Mouse (Mus musculus) mouse embryonic stem cell (cell line): ENCODE data around the gene H6pd.

Source experiments
- in situ Hi-C, 2 experiments: fragments of 300-500 bp; cut with MboI; formaldehyde crosslinking; loops; 1 replicate in 1 of 2; 3 replicates in 1 of 2; pipeline ENCODE4 v1.14.3; 2019 to 2020; ENCODE audit warnings: low sequenced_read_pairs in 2 of 2, low pct_unique_long_range_greater_than_20kb in 1 of 2, mixed read lengths in 1 of 2; ENCODE audit not compliant: unreplicated experiment in 1 of 2

H6pd gene

DNA sequence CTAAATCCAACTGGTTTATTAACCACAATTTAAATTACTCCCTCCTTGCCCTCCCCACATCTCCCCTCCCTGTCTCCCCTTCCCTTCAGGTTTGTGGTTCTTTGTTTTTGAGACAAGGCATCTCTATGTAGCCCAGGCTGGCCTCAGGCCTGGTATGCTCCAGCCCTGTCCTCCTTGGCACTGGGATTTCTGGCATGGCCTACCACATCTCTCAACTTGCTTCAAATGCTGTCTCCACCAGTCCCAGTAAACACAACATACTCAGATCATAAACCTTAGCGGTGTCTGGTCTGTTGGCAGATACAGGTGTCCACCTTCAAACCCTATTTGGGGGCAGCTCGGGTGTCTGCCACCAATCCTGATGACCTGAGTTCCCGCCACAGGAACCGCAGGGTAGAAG is 5.2 kb downstream of the H6pd start:
- in situ Hi-C loops, result no loop called here

DNA sequence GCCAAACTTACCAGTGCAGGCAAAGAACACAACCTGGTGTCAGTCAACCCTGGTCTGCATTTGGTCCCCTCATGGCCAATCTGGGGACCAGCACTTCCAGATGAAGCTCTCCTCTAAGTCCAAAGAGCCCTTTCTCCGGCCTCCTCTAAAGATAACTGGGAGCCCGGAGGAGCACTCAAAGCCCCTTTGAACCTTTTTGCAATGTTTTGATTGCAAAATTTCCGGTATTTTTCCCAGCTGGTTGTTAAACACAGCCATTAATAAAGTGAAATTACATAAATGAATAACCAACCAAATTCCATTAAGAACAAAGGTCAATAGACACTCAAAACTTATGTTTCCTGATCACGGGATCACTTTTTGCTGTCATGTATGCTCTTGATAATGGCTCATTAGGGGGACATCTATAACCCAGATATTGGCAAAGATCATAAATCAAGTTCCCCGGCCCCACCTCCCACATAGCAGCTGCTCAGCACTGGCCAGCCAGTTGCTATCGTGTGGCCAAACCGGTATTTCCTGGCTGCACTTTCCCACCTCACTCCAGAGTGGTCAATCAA is 5.7 kb downstream of the H6pd start:
- in situ Hi-C loops, result no loop called here

GRCm38 (mm10) chr4:150002021-150002528 is 6.7 kb downstream of the H6pd start:
- in situ Hi-C loops, result no loop called here

- in situ Hi-C loops, result no loop called here
Measured at GRCm38 (mm10) chr4:150001221-150001860, 7.5 kb downstream of the H6pd start.

DNA sequence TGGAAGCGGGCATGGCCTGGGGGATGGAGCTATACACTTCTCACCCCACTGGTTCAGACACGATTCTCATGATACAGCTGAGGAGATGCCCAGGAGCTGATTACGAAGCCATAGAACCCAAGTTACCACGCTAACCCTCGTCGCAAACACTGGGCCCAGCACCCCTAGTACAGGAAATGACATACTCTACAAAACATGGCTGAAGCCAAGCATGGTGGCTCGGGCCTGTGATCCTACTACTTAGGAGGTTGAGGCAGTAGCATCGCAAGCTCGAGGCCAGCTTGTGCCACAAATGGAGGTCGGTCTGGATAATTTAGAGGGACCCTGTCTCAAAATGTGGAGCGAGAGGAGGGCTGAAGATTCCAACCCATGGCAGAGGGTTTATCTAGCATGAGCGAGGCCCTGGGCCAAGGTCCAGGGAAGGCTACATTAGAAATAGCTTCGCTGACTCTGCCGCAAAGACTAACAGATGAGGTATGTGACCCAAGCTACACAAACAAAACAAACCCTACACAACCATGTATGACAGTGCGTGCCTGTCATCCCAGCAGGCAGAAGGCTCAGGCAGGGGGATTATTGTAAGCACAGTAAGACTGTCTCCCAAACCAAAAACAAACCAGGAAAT is 8.8 kb downstream of the H6pd start:
- in situ Hi-C loops, result no loop called here

DNA sequence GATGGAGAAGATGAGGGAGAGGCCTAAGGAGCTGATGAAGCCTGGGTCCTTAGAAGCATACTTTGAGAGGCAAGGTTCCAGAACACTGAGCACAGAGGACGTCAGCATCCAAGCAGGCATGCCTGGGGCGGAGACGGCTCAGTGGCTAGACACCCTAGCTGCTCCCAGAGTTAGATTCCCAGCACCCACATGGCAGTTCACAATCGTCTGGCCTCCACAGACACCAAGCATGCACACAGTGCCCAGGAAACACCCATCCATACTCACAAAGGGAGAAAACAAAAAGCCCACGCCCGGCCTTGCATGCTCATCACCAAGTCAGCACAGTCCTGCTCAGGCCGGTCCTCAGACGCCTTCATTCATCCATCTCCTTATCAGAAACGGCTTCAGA is 9.3 kb downstream of the H6pd start:
- in situ Hi-C loops, result no loop called here

- in situ Hi-C loops, result no loop called here
Measured at GRCm38 (mm10) chr4:149998786-149999509, 9.9 kb downstream of the H6pd start.

GRCm38 (mm10) chr4:149997999-149998398 is 10.8 kb downstream of the H6pd start:
- in situ Hi-C loops, result no loop called here

DNA sequence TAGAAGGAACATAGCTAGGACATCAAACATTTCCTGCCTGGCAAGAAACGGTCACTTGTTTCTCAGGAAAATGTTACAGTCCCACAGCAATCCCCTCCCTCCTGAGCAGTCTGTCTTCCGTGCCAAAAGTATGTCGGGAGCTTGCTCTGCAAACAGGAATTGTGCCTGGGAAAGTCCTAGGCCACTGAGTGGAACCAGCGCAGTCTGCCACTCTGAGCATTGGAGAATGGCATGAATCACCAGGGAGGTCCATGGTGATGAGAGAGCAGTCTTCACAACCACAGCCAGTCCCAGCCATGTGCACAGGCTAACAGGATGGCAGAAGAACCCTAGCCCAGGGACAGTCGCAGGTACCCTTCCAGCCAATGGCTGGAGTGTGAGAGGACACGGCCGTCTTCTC is 12.4 kb downstream of the H6pd start:
- in situ Hi-C loops, result no loop called here

DNA sequence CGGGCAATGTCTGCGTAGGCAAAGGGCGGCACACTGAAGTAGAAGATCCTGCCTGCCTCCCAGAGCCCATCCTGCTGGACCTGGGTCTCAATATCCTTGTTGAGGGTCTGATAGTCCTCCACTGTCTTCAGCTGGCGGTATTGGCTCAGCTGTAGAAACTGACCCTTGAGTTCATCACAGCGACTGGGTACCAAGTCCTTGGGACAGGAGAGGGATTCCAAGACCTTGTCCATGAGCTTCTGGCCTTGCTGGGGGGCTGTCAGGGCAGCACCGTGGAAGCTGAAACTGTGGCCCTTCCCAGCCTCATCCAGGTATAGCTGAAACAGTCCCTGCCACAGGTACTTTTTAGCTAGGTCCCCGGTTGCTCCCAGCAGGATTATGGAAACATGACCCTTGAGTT is 12.9 kb downstream of the H6pd start:
- in situ Hi-C loops, result no loop called here

GRCm38 (mm10) chr4:149994218-149994617 is 14.6 kb downstream of the H6pd start:
- in situ Hi-C loops, result no loop called here

GRCm38 (mm10) chr4:149992670-149993032 is 16.2 kb downstream of the H6pd start:
- in situ Hi-C loops, result no loop called here

DNA sequence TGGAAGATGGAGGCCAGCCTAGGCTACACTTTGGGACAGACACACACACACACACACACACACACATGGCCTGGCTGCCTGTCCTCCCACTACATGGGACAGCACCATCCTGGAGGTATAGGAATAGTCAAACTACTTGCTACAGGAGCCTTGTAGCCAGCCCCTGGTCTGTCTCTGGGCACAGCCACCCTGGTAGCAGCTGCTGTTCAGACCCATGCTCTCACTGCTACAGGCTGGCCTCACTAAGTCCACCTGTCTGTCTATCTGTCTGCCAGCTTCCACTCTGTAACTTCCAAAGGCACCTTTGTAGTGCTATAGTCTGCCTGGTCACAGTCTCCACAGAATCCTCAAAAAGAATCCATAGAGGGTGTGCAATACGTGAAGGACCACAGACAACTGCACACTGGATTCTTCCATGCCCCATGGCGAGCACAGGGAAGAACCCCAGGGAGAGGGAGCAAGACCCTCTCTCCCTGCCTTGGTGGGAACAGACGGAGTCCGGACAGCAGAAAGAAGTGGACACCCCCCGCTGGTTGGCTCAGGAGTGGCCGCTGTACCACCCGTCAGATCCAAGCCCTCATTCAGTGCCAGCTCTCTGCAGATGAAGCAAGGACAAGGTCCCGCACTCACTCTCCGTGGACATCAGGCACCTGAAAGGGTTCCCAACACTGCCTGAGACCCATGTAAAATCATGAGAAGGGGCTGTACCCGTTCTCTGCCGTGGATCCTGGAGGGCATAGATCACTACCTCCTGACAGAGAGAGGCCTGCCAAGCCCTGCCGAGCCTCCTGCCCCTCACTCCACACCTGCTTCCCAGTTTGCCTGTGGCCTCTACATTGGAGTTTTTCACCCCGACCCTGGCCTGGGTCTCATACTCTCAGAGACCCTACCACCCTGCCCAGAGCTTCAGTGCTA is 16.8 kb downstream of the H6pd start:
- in situ Hi-C loops, result no loop called here

GRCm38 (mm10) chr4:149990954-149991633 is 17.7 kb downstream of the H6pd start:
- in situ Hi-C loops, result no loop called here

GRCm38 (mm10) chr4:149990212-149990953 is 18.4 kb downstream of the H6pd start:
- in situ Hi-C loops, result no loop called here

DNA sequence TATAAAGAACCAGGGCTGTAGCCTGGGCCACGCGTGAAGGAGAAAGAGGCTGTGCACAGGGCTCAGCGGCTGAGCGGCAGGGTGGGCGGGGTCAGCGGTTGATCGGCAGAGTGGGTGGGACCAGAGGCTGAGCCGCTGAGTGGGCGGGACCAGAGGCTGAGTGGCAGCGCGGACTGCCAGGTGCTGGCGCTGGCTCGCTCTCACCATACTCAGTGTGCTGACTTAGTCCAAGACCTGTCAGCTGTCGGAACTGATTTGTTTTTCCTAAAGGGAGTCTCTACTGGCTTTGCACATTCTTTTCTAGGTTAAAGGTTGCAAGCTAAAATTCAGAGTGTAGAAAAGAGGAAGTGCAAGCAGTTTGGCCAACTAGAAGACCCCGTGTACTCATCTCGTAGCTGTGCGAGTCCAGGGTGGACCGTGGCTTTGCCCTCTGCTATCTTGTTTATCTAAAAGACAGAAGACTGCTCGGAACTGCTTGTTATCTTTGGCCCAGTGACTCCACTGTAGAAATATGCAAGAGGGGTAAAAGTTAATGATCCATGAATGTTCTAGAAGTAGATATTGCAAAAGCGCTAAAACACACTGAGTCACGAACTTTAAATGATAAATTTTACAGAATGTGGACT is 19.8 kb downstream of the H6pd start:
- in situ Hi-C loops, result no loop called here

GRCm38 (mm10) chr4:149988301-149988700 is 20.5 kb downstream of the H6pd start:
- in situ Hi-C loops, result no loop called here
